Mouse (Mus musculus) lung, adult 18-20 months (tissue): ENCODE results near the gene Col2a1.
A peak's percentile ranks its signal among the peaks of the same experiment; 100 is the strongest.

Experiments used
- DNase-seq, 2 experiments: peaks; one replicate each; pipeline ENCODE4 v3.0.0; 2022; ENCODE audit warnings: mixed read lengths in 2 of 2

The Col2a1 gene

GRCm38 (mm10) chr15:97956416-97956815 is 48.1 kb downstream of the Col2a1 start:
- DNase-seq = no peak

- no peak for DNase-seq
Observed at GRCm38 (mm10) chr15:97955742-97956141, 48.8 kb downstream of the Col2a1 start.

- no peak for DNase-seq
Observed at GRCm38 (mm10) chr15:97955286-97955685, 49.2 kb downstream of the Col2a1 start.

- no peak for DNase-seq
Observed at GRCm38 (mm10) chr15:97954671-97955070, 49.8 kb downstream of the Col2a1 start.

- DNase-seq = no peak
Observed at GRCm38 (mm10) chr15:97952889-97953189, 51.7 kb downstream of the Col2a1 start.

- DNase-seq = peak; percentile 45 to 48
Observed at GRCm38 (mm10) chr15:97952137-97952888, 52.2 kb downstream of the Col2a1 start.

- DNase-seq = no peak
Observed at GRCm38 (mm10) chr15:97950240-97950639, 54.3 kb downstream of the Col2a1 start.

GRCm38 (mm10) chr15:97949706-97950105 is 54.8 kb downstream of the Col2a1 start:
- DNase-seq = no peak

GRCm38 (mm10) chr15:97948720-97949119 is 55.8 kb downstream of the Col2a1 start:
- DNase-seq = no peak

- DNase-seq = no peak
Observed at GRCm38 (mm10) chr15:97945656-97946315, 58.7 kb downstream of the Col2a1 start.

- DNase-seq = no peak
Observed at GRCm38 (mm10) chr15:97944919-97945574, 59.4 kb downstream of the Col2a1 start.

GRCm38 (mm10) chr15:97943356-97943755 is 61.1 kb downstream of the Col2a1 start:
- no peak for DNase-seq

GRCm38 (mm10) chr15:97942538-97942937 is 62.0 kb downstream of the Col2a1 start:
- DNase-seq = no peak

- no peak for DNase-seq
Observed at GRCm38 (mm10) chr15:97941306-97941705, 63.2 kb downstream of the Col2a1 start.

- DNase-seq = no peak
Observed at GRCm38 (mm10) chr15:97940088-97940487, 64.4 kb downstream of the Col2a1 start.

GRCm38 (mm10) chr15:97938580-97938979 is 65.9 kb downstream of the Col2a1 start:
- no peak for DNase-seq

GRCm38 (mm10) chr15:97932441-97932840 is 72.1 kb downstream of the Col2a1 start:
- DNase-seq = no peak

GRCm38 (mm10) chr15:97929259-97929824 is 75.2 kb downstream of the Col2a1 start:
- no peak for DNase-seq

- DNase-seq = no peak
Observed at GRCm38 (mm10) chr15:97927821-97928220, 76.7 kb downstream of the Col2a1 start.

GRCm38 (mm10) chr15:97927018-97927417 is 77.5 kb downstream of the Col2a1 start:
- no peak for DNase-seq
